Mouse (Mus musculus) G1E-ER4 (cell line): ENCODE results near the gene Ttc29. TPM values are rescaled to one million over a fixed set of nuclear protein-coding genes. Genes with fewer than 3 reads are reported as not detected.

Source experiments
- GATA1 ChIP-seq: IDR thresholded peaks from one replicate; pipeline ENCODE4 v1.8.0; 2012; ENCODE audit warnings: low read length, inconsistent platforms
- polyA plus RNA-seq: library from polyadenylated mRNA; stranded (reverse); fragments of >175 nt; gene quantifications from 2 replicates; pipeline ENCODE4 v1.2.3, GENCODE M21; 2012

The Ttc29 gene
- polyA plus RNA-seq = 0.25 TPM in 1 of 2 replicates, not detected in the other

- TF ChIP-seq GATA1 = no peak
These were observed at the start of gene Ttc29 for GRCm38 (mm10) chr8:78213074-78213473. Ttc29 (plus strand) TSS chr8:78213297.

GRCm38 (mm10) chr8:78171351-78171750 lies 41.7 kb upstream of the Ttc29 start:
- TF ChIP-seq GATA1 = no peak

- TF ChIP-seq GATA1 = no peak
These were observed 30.4 kb upstream of the Ttc29 start for GRCm38 (mm10) chr8:78182654-78183053.

- TF ChIP-seq GATA1 = no peak
These were observed 29.7 kb upstream of the Ttc29 start for GRCm38 (mm10) chr8:78183414-78183813.

GRCm38 (mm10) chr8:78187087-78187486 lies 26.0 kb upstream of the Ttc29 start:
- no peak for TF ChIP-seq GATA1

- no peak for TF ChIP-seq GATA1
These were observed 8.9 kb upstream of the Ttc29 start for GRCm38 (mm10) chr8:78204229-78204628.

- TF ChIP-seq GATA1 = peak; percentile 20
These were observed 2.7 kb upstream of the Ttc29 start for GRCm38 (mm10) chr8:78210424-78210823.

- TF ChIP-seq GATA1 = no peak
These were observed 1.5 kb downstream of the Ttc29 start for GRCm38 (mm10) chr8:78214645-78215044.

- TF ChIP-seq GATA1 = no peak
These were observed 13.0 kb downstream of the Ttc29 start for GRCm38 (mm10) chr8:78226087-78226486.

- TF ChIP-seq GATA1 = no peak
These were observed 17.6 kb downstream of the Ttc29 start for GRCm38 (mm10) chr8:78230721-78231120.

- TF ChIP-seq GATA1 = peak; percentile 3
These were observed 20.0 kb downstream of the Ttc29 start for GRCm38 (mm10) chr8:78232870-78233707.

- no peak for TF ChIP-seq GATA1
These were observed 20.7 kb downstream of the Ttc29 start for GRCm38 (mm10) chr8:78233708-78234201.

GRCm38 (mm10) chr8:78237972-78238675 lies 25.0 kb downstream of the Ttc29 start:
- TF ChIP-seq GATA1 = peak; percentile 20

GRCm38 (mm10) chr8:78251115-78251514 lies 38.0 kb downstream of the Ttc29 start:
- no peak for TF ChIP-seq GATA1

GRCm38 (mm10) chr8:78254374-78254773 lies 41.3 kb downstream of the Ttc29 start:
- no peak for TF ChIP-seq GATA1

- no peak for TF ChIP-seq GATA1
These were observed 41.9 kb downstream of the Ttc29 start for GRCm38 (mm10) chr8:78255011-78255410.

GRCm38 (mm10) chr8:78265506-78265905 lies 52.4 kb downstream of the Ttc29 start:
- TF ChIP-seq GATA1 = no peak

GRCm38 (mm10) chr8:78266231-78266630 lies 53.1 kb downstream of the Ttc29 start:
- TF ChIP-seq GATA1 = no peak
